Mouse (Mus musculus): ENCODE measurements around the gene Trim67. TPM values are rescaled to one million over a fixed set of nuclear protein-coding genes. Genes with fewer than 3 reads are reported as not detected.

Gene Trim67
- polyA plus RNA-seq, 1 experiment from 2014 or later, result 0.02 TPM

DNA sequence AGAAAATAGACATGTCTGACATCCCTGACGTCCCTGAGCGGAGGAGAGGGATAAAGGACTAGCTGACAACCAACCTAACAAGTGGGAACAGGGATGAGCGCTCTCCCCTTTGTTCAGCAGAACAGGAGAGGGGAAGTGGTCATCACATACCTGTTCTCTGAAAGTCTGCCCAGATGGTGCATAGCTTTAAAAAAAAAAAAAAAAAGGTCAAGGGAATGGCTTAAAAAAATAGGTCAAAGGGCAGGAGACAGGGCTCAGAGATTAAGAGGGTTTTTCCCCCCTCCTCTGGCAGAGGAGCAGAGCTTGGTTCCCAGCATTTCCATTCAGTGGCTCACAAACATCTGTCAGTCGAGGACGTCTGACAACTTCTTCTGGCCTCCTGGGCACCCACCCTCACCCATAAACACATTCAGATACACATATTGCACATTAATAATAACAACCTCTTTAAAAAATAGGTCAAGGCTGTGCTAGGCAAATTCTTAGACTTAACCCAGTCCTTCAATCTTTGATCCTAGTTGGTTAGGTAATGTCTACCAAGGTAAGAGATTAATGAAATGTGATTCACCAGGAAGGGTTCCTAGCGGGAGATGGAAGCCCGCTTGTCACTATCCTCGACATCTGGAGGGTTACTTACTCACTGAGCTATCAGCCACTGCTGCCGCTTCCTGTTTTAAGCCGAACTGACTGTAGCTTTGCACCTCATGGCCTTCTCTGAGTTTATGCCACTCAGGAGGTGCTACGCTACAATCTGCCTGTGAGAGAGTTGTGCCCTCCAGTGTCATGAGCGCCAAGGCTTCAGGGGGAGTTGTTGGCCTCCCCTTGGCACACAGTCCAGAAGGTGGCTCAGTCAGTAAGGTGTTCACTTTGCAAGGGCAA, 11.2 kb downstream of the Trim67 start:
- H3K4me2 ChIP-seq (ENCODE audit: low read depth, low read length), result no peak overlapping the region
- H3K27me3 ChIP-seq (ENCODE audit: control insufficient read depth, insufficient read depth, low read depth, low read length), result no peaks in the 10 kb centered on the region
- no peaks in the 10 kb centered on the region for H3K9me3 ChIP-seq (replicated peaks; ENCODE audit: control insufficient read depth, low read length)
- H3K4me3 ChIP-seq (ENCODE audit: low read depth, low read length), result no peak overlapping the region
- H3K4me1 ChIP-seq (ENCODE audit: control insufficient read depth, low read depth, low read length), result no peaks in the 10 kb centered on the region
- H3K9ac ChIP-seq (ENCODE audit: low read depth, low read length), result no peak overlapping the region
- ATAC-seq (ENCODE audit: low read depth), result no peak
- H3K36me3 ChIP-seq (ENCODE audit: control insufficient read depth, insufficient read depth), result no peaks in the 10 kb centered on the region
- H3K27ac ChIP-seq (ENCODE audit: low read length), result no peak overlapping the region
- 38% methylated on average over 12 of the region's 12 CpGs for WGBS (ENCODE audit: insufficient replicate concordance)

- Histone ChIP-seq H3K27ac (ENCODE audit: low read length) (no peak overlapping the region), H3K36me3 (ENCODE audit: control insufficient read depth, insufficient read depth) (no peaks in the 10 kb centered on the region), H3K9ac (ENCODE audit: low read depth, low read length) (no peak overlapping the region), H3K4me1 (ENCODE audit: control insufficient read depth, low read depth, low read length) (no peaks in the 10 kb centered on the region), H3K27me3 (ENCODE audit: control insufficient read depth, insufficient read depth, low read depth, low read length) (no peaks in the 10 kb centered on the region), H3K9me3 (replicated peaks; ENCODE audit: control insufficient read depth, low read length) (no peaks in the 10 kb centered on the region), H3K4me2 (ENCODE audit: low read depth, low read length) (no peak overlapping the region), H3K4me3 (ENCODE audit: low read depth, low read length) (no peak overlapping the region)
- WGBS (ENCODE audit: insufficient replicate concordance), result 75% methylated on average over 4 of the region's 4 CpGs
- ATAC-seq (ENCODE audit: low read depth), result no peak
Observed at GRCm38 (mm10) chr8:124805990-124806389, 13.1 kb downstream of the Trim67 start.

DNA sequence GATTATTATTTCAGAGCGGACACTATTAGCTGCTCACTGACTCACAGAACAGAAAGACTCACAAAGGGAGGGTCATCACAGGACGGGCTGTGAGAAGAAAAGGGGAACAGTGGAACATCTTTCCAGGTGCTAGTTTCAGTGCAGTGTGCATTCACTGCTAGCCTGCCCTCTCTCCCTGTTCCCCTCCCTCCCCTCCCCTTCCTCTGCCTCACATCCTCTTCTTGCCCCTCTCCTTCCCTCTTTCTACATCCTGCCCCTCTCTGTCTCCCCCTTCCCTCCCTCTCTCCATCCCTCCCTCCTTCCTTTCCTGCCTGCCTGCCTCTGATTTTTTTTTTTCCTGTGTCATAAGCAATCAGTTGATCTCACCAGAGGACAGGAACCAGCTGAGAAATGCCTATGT, 16.5 kb downstream of the Trim67 start:
- Histone ChIP-seq H3K27me3 (ENCODE audit: control insufficient read depth, insufficient read depth, low read depth, low read length) (no peaks in the 10 kb centered on the region), H3K4me2 (ENCODE audit: low read depth, low read length) (no peak overlapping the region), H3K9me3 (replicated peaks; ENCODE audit: control insufficient read depth, low read length) (no peaks in the 10 kb centered on the region), H3K4me3 (ENCODE audit: low read depth, low read length) (no peak overlapping the region), H3K9ac (ENCODE audit: low read depth, low read length) (no peak overlapping the region), H3K27ac (ENCODE audit: low read length) (no peak overlapping the region), H3K36me3 (ENCODE audit: control insufficient read depth, insufficient read depth) (no peaks in the 10 kb centered on the region), H3K4me1 (ENCODE audit: control insufficient read depth, low read depth, low read length) (no peaks in the 10 kb centered on the region)
- no peak for ATAC-seq (ENCODE audit: low read depth)
- WGBS (ENCODE audit: insufficient replicate concordance), result 49% methylated on average over 2 of the region's 2 CpGs

DNA sequence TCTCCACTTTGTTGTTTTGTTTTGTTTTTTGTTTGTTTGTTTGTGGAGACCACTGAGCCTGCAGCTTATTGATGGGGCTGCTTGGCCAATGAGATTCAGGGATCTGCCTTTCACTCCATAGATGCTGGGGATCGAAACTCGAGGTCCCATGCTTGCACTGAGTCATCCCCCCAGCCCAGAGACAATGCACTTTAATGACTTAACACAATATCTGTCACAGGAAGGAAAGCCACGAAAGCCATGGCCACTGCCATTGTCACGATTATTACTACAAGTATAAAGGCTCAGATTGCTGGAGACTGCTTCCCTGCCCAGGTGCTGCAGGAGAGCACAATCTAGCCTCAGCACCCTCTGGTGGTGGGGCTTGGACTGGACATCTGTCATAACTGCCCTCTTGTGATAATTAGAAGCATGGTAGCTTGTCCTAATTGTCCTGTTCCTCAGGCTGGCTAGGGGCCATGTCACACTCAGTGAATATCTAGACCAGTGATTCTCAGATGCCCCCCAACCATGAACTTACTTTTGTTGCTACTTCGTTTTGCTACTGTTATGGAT, 17.2 kb downstream of the Trim67 start:
- no peak overlapping the region for H3K4me3 ChIP-seq (ENCODE audit: low read depth, low read length)
- H3K4me1 ChIP-seq (ENCODE audit: control insufficient read depth, low read depth, low read length), result no peaks in the 10 kb centered on the region
- H3K9ac ChIP-seq (ENCODE audit: low read depth, low read length), result no peak overlapping the region
- no peak overlapping the region for H3K27ac ChIP-seq (ENCODE audit: low read length)
- H3K9me3 ChIP-seq (replicated peaks; ENCODE audit: control insufficient read depth, low read length), result no peaks in the 10 kb centered on the region
- ATAC-seq (ENCODE audit: low read depth), result no peak
- H3K36me3 ChIP-seq (ENCODE audit: control insufficient read depth, insufficient read depth), result no peaks in the 10 kb centered on the region
- no peaks in the 10 kb centered on the region for H3K27me3 ChIP-seq (ENCODE audit: control insufficient read depth, insufficient read depth, low read depth, low read length)
- H3K4me2 ChIP-seq (ENCODE audit: low read depth, low read length), result no peak overlapping the region
- 28% methylated on average over 5 of the region's 5 CpGs for WGBS (ENCODE audit: insufficient replicate concordance)

DNA sequence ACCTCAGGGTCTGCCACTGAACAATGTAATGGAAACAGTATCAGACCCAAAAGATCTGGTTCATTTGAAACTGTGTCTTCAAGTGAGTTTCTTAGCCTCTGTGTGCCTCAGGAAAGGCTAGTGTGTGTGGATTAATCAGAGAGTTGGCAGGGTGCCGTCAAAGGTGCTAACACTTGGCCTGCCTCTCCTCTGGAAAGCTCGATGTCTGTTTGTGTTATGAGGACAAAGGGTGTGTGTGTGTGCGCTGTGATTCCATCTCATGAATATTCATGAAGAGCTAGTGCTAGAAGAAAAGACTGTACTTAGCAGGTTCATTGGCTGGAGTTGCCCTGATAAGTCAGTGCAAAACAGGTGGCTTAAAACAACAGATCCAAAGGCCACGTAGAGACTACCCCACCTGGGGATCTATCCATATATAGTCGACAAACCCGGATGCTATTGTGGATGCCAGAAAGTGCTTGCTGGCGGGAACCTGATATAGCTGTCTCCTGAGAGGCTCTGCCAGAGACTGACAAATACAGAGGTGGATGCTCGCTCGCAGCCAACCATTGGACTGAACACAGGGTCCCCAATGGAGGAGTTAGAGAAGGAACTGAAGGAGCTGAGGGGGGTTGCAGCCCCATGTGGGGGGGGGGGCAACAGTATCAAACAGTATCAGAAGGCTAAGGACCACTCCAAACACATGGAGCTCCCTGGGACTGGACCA, 17.9 kb downstream of the Trim67 start:
- WGBS (ENCODE audit: insufficient replicate concordance), result 50% methylated on average over 9 of the region's 9 CpGs
- no peaks in the 10 kb centered on the region for H3K27me3 ChIP-seq (ENCODE audit: control insufficient read depth, insufficient read depth, low read depth, low read length)
- no peaks in the 10 kb centered on the region for H3K36me3 ChIP-seq (ENCODE audit: control insufficient read depth, insufficient read depth)

GRCm38 (mm10) chr8:124813326-124813725, 20.4 kb downstream of the Trim67 start:
- ATAC-seq (ENCODE audit: low read depth), result no peak
- Histone ChIP-seq H3K27ac (ENCODE audit: low read length) (no peak overlapping the region), H3K9me3 (replicated peaks; ENCODE audit: control insufficient read depth, low read length) (peaks cover 3% of the 10 kb centered on the region; the same call in 1 of the 2 replicates), H3K9ac (ENCODE audit: low read depth, low read length) (no peak overlapping the region), H3K4me3 (ENCODE audit: low read depth, low read length) (no peak overlapping the region), H3K27me3 (ENCODE audit: control insufficient read depth, insufficient read depth, low read depth, low read length) (no peaks in the 10 kb centered on the region), H3K36me3 (ENCODE audit: control insufficient read depth, insufficient read depth) (no peaks in the 10 kb centered on the region), H3K4me2 (ENCODE audit: low read depth, low read length) (no peak overlapping the region), H3K4me1 (ENCODE audit: control insufficient read depth, low read depth, low read length) (no peaks in the 10 kb centered on the region)
- whole genome bisulfite sequencing (ENCODE audit: insufficient replicate concordance), result 76% methylated on average over 4 of the region's 4 CpGs

More for the DNA sequence above, 17.9 kb downstream of the Trim67 start:
- no peaks in the 10 kb centered on the region for H3K9me3 ChIP-seq (replicated peaks; ENCODE audit: control insufficient read depth, low read length)
- no peak for ATAC-seq (ENCODE audit: low read depth)
- no peak overlapping the region for H3K4me3 ChIP-seq (ENCODE audit: low read depth, low read length)
- H3K9ac ChIP-seq (ENCODE audit: low read depth, low read length), result no peak overlapping the region
- no peak overlapping the region for H3K4me2 ChIP-seq (ENCODE audit: low read depth, low read length)
- no peak overlapping the region for H3K27ac ChIP-seq (ENCODE audit: low read length)
- H3K4me1 ChIP-seq (ENCODE audit: control insufficient read depth, low read depth, low read length), result no peaks in the 10 kb centered on the region

GRCm38 (mm10) chr8:124815870-124816269, 23.0 kb downstream of the Trim67 start:
- no peak overlapping the region for H3K9ac ChIP-seq (ENCODE audit: low read depth, low read length)
- ATAC-seq (ENCODE audit: low read depth), result no peak
- peaks cover 3% of the 10 kb centered on the region; the same call in 1 of the 2 replicates for H3K9me3 ChIP-seq (replicated peaks; ENCODE audit: control insufficient read depth, low read length)
- no peaks in the 10 kb centered on the region for H3K4me1 ChIP-seq (ENCODE audit: control insufficient read depth, low read depth, low read length)
- H3K4me2 ChIP-seq (ENCODE audit: low read depth, low read length), result no peak overlapping the region
- H3K36me3 ChIP-seq (ENCODE audit: control insufficient read depth, insufficient read depth), result no peaks in the 10 kb centered on the region
- H3K27ac ChIP-seq (ENCODE audit: low read length), result no peak overlapping the region
- no peaks in the 10 kb centered on the region for H3K27me3 ChIP-seq (ENCODE audit: control insufficient read depth, insufficient read depth, low read depth, low read length)
- 77% methylated on average over 12 of the region's 12 CpGs for WGBS (ENCODE audit: insufficient replicate concordance)
- no peak overlapping the region for H3K4me3 ChIP-seq (ENCODE audit: low read depth, low read length)

DNA sequence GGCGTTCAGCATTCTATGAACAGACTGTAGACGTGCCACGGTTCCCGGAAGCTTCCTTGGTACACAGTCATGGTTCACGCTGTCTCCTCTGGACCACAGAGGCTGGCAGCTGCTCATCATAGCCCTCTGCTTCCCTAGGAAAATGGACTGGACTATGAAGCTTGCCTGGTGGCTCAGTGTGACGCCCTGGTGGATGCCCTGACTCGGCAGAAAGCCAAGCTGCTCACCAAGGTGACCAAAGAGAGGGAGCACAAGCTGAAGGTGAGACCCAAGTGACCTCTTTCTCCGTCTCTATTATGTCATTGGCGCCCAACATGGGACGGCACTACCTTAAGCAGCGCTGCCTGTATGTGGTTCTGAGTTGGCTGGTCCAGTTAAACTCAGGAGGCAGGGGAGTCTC, 24.0 kb downstream of the Trim67 start:
- H3K27ac ChIP-seq (ENCODE audit: low read length), result no peak overlapping the region
- no peaks in the 10 kb centered on the region for H3K27me3 ChIP-seq (ENCODE audit: control insufficient read depth, insufficient read depth, low read depth, low read length)
- H3K4me2 ChIP-seq (ENCODE audit: low read depth, low read length), result no peak overlapping the region
- no peaks in the 10 kb centered on the region for H3K4me1 ChIP-seq (ENCODE audit: control insufficient read depth, low read depth, low read length)
- WGBS (ENCODE audit: insufficient replicate concordance), result 66% methylated on average over 11 of the region's 11 CpGs
- no peak for ATAC-seq (ENCODE audit: low read depth)
- H3K9me3 ChIP-seq (replicated peaks; ENCODE audit: control insufficient read depth, low read length), result peaks cover 3% of the 10 kb centered on the region; the same call in 1 of the 2 replicates
- no peak overlapping the region for H3K9ac ChIP-seq (ENCODE audit: low read depth, low read length)
- H3K4me3 ChIP-seq (ENCODE audit: low read depth, low read length), result no peak overlapping the region
- no peaks in the 10 kb centered on the region for H3K36me3 ChIP-seq (ENCODE audit: control insufficient read depth, insufficient read depth)

GRCm38 (mm10) chr8:124817361-124817760, 24.5 kb downstream of the Trim67 start:
- H3K4me2 ChIP-seq (ENCODE audit: low read depth, low read length), result no peak overlapping the region
- H3K27me3 ChIP-seq (ENCODE audit: control insufficient read depth, insufficient read depth, low read depth, low read length), result no peaks in the 10 kb centered on the region

More at GRCm38 (mm10) chr8:124817361-124817760, 24.5 kb downstream of the Trim67 start:
- H3K4me1 ChIP-seq (ENCODE audit: control insufficient read depth, low read depth, low read length), result no peaks in the 10 kb centered on the region
- ATAC-seq (ENCODE audit: low read depth), result no peak
- no peak overlapping the region for H3K4me3 ChIP-seq (ENCODE audit: low read depth, low read length)
- WGBS (ENCODE audit: insufficient replicate concordance), result 66% methylated on average over 3 of the region's 3 CpGs
- H3K9ac ChIP-seq (ENCODE audit: low read depth, low read length), result no peak overlapping the region
- H3K27ac ChIP-seq (ENCODE audit: low read length), result no peak overlapping the region
- peaks cover 3% of the 10 kb centered on the region; the same call in 1 of the 2 replicates for H3K9me3 ChIP-seq (replicated peaks; ENCODE audit: control insufficient read depth, low read length)
- H3K36me3 ChIP-seq (ENCODE audit: control insufficient read depth, insufficient read depth), result no peaks in the 10 kb centered on the region
